Mouse (Mus musculus) common myeloid progenitor, adult 5-6 weeks (primary cell): ENCODE measurements around the gene Cdk14. TPM values are rescaled to one million over a fixed set of nuclear protein-coding genes. Genes with fewer than 3 reads are reported as not detected.

Source experiments
- ATAC-seq: replicated peaks from 2 replicates; pipeline ENCODE4 v1.8.0; 2016; ENCODE audit warnings: low read depth, mild to moderate bottlenecking, moderate TSS enrichment, inconsistent platforms; ENCODE audit not compliant: poor library complexity, severe bottlenecking
- total RNA-seq: library from RNA; stranded (forward); fragments of 200-1000, 187-1606 nt; gene quantifications from 2 replicates; pipeline ENCODE4 v1.2.3, GENCODE M21; 2017

Cdk14 gene
- total RNA-seq, 1 experiment from 2014 or later = 1.6 TPM

- no peak for ATAC-seq
These were observed 208.9 kb downstream of the Cdk14 start for GRCm38 (mm10) chr5:5211034-5211779.

GRCm38 (mm10) chr5:5208016-5208415 lies 212.1 kb downstream of the Cdk14 start:
- ATAC-seq = no peak

GRCm38 (mm10) chr5:5206012-5206411 lies 214.1 kb downstream of the Cdk14 start:
- peak; percentile 90 for ATAC-seq

GRCm38 (mm10) chr5:5194562-5195221 lies 225.4 kb downstream of the Cdk14 start:
- no peak for ATAC-seq

GRCm38 (mm10) chr5:5189590-5189989 lies 230.5 kb downstream of the Cdk14 start:
- ATAC-seq = no peak; the same call in 1 of the 2 replicates

- peak; percentile 79 for ATAC-seq
These were observed 233.9 kb downstream of the Cdk14 start for GRCm38 (mm10) chr5:5185987-5186742.

GRCm38 (mm10) chr5:5185521-5185920 lies 234.6 kb downstream of the Cdk14 start:
- no peak for ATAC-seq

GRCm38 (mm10) chr5:5180711-5181110 lies 239.4 kb downstream of the Cdk14 start:
- ATAC-seq = no peak

- ATAC-seq = no peak
These were observed 239.8 kb downstream of the Cdk14 start for GRCm38 (mm10) chr5:5180311-5180710.

- ATAC-seq = no peak
These were observed 244.1 kb downstream of the Cdk14 start for GRCm38 (mm10) chr5:5176052-5176451.

- ATAC-seq = no peak
These were observed 244.5 kb downstream of the Cdk14 start for GRCm38 (mm10) chr5:5175611-5176010.

- no peak for ATAC-seq
These were observed 245.0 kb downstream of the Cdk14 start for GRCm38 (mm10) chr5:5175090-5175489.

- no peak for ATAC-seq
These were observed 254.0 kb downstream of the Cdk14 start for GRCm38 (mm10) chr5:5166086-5166485.

- no peak for ATAC-seq
These were observed 255.8 kb downstream of the Cdk14 start for GRCm38 (mm10) chr5:5164326-5164725.

- no peak for ATAC-seq
These were observed 256.3 kb downstream of the Cdk14 start for GRCm38 (mm10) chr5:5163823-5164222.

- ATAC-seq = no peak
These were observed 260.6 kb downstream of the Cdk14 start for GRCm38 (mm10) chr5:5159521-5159920.

GRCm38 (mm10) chr5:5139855-5140254 lies 280.3 kb downstream of the Cdk14 start:
- ATAC-seq = no peak

- ATAC-seq = no peak
These were observed 285.1 kb downstream of the Cdk14 start for GRCm38 (mm10) chr5:5134905-5135511.

GRCm38 (mm10) chr5:5134143-5134904 lies 285.8 kb downstream of the Cdk14 start:
- no peak for ATAC-seq

- ATAC-seq = no peak
These were observed 291.3 kb downstream of the Cdk14 start for GRCm38 (mm10) chr5:5128852-5129251.
